Mouse (Mus musculus) layer of hippocampus, postnatal 25 days (tissue): ENCODE measurements around the gene Fam160b1. TPM values are rescaled to one million over a fixed set of nuclear protein-coding genes. Genes with fewer than 3 reads are reported as not detected.

Source experiments
- DNase-seq, 2 experiments: peaks; one replicate each; pipeline ENCODE4 v3.0.0; 2022; ENCODE audit warnings: mixed read lengths in 2 of 2, low spot score in 1 of 2; ENCODE audit errors: extremely low spot score in 1 of 2
- total RNA-seq, 2 experiments: library from RNA; stranded (reverse); gene quantifications; 2 replicates each; pipeline ENCODE4 v1.2.3; 2021

The Fam160b1 gene
- total RNA-seq, 2 experiments from 2014 or later, result 21.1 to 21.7 TPM

- DNase-seq, result no peak
These were observed 52.7 kb downstream of the Fam160b1 start for GRCm38 (mm10) chr19:57413170-57413569.

GRCm38 (mm10) chr19:57413918-57414317 lies 53.4 kb downstream of the Fam160b1 start:
- no peak for DNase-seq

- no peak for DNase-seq
These were observed 54.7 kb downstream of the Fam160b1 start for GRCm38 (mm10) chr19:57415031-57415807.

DNA sequence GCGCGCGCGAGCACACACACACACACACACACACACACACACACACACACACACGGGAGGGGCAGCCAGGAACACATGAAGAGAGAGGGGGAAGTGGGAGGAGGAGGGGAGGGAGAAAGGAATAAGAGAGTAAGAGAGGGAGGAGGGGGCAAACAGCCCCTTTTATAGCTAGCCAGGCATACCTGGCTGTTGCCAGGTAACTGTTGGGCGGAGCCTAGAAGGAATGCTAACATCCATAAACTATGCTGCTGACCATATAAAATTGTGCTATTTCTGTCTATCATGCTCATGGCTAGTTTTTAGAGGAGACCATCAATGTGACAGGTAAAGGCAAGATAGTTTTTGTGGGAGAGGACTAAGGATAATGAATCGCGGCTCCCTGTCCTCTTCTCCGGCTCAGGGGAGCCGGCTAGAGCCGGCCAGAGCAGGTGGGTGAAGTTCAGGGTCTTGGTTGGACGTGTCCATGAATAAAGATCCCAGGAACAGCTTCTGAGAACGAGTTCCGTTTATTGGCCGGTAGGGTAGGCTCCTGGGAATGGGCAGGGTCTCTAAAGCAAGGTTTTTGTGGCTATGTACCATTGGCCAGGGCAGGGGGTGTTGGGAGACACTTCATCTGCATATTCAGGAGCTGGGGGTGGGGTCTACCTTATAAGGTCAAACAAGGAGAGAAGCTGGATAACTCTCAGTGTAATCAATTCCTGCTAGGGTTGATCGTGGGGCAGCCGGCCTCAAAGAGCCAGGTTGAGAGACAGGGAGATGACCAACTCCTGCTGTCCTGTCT lies 57.5 kb downstream of the Fam160b1 start:
- no peak for DNase-seq

DNA sequence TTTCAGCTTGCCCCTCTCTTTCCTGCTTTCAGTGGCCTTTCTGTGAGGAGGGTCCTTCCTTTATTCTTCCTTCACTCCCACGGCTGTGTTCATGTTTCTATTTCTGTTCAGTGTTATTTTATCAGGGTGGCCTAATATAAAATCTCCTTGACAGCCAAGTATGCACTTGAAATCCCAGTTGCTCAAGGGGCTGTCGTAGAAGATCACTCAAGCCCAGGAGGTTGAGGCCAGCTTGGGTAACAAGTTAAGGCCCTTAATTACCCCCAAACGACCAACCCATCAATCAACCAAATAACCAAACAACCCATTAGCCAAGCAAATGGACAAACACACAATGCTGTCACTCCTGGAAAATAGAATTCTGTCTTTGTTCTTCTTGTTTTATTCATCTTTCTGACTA lies 62.9 kb downstream of the Fam160b1 start:
- DNase-seq, result no peak

- no peak for DNase-seq
These were observed 64.8 kb downstream of the Fam160b1 start for GRCm38 (mm10) chr19:57425296-57425695.

DNA sequence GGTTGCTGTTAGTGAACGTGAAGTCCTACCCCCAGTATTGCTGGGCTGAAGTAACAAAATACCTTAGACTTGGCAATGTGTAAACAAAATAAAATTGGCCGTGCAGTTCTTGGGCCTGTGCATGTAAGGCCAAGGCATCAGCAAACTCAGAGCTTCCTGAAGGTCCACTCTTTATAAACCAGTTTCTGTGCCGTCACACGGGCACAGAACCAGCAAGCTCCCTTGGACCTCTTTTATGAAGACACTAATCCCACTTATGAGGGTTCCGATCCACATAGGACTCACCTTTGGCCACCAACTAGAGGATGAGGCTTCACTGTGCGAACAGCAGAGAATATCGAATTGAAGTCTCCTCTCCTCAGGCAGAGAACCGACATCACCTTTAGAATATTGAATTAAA lies 66.4 kb downstream of the Fam160b1 start:
- DNase-seq, result no peak

- no peak for DNase-seq
These were observed 67.4 kb downstream of the Fam160b1 start for GRCm38 (mm10) chr19:57427756-57428438.

- DNase-seq, result no peak
These were observed 68.2 kb downstream of the Fam160b1 start for GRCm38 (mm10) chr19:57428641-57429040.

- no peak for DNase-seq
These were observed 69.4 kb downstream of the Fam160b1 start for GRCm38 (mm10) chr19:57429926-57430325.

GRCm38 (mm10) chr19:57431476-57431875 lies 71.0 kb downstream of the Fam160b1 start:
- no peak for DNase-seq

DNA sequence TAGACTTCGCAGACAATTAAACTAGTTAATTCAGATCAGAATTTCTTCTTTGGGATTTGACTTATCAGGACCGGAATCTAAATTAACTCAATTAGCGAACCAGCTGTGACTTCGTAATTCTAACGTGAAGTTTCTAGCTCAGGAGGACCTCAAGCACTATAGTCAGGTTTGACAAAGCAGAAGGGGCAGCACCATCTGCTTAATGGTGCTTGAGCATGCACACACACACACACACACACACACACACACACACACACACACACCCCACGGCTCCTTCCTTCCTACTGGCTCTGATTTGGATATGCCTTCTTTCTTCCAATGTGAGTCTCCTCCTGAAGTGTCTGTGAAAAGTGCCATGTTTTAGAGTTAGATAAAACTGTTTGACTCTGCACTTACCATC lies 73.5 kb downstream of the Fam160b1 start:
- no peak for DNase-seq

DNA sequence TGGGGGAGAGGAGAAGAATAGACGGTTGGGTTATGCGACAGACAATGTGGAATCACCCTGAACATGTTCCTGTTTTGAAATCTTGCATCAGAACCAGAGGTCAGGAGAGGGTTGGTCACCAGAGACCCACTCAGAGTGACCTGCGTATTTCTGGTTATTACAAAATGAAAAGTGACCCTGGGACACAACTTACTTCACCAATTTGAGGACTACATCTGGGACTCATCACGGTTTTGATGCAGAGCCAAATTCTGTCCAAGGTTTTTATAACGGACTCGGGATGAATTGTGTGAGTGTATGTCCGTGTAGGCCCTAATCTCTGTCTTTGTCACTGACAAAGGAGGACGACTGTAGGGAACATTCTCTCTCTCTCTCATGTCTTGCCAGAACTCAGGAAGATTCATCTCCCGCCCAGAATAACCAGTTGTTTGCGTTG lies 76.1 kb downstream of the Fam160b1 start:
- DNase-seq, result no peak

DNA sequence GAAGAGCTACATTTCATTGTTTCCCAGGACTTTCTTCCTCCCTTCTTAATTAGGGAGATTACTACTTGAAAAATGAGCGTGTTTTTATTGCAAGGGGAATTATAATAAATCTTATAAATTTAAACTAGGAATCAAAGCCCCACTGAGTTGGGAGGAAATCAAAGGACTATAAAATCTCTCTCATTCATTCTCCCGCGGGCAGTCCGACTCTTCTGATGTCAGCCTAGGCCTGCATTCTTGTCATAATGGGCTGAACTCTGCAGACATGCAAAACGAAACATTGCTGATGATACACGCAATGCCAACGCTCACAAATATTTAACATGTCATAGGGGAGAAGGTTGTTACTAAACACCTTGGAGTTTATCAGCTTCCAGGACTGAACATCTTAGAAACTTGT lies 76.6 kb downstream of the Fam160b1 start:
- no peak for DNase-seq

Other genes starting within 250 kb of the Fam160b1 start
- 10 to 100 TPM; 66.9 to 79.0 TPM for gene Ablim1, start 45.8 kb upstream of the Fam160b1 start, total RNA-seq
- 10 to 100 TPM; 20.9 to 21.3 TPM for gene Trub1, start 92.2 kb downstream of the Fam160b1 start, total RNA-seq